Mouse (Mus musculus) retina, adult 2 months (tissue): ENCODE measurements at regions not wholly inside any gene's neighbourhood (a gene's known extent, or its start where the extent isn't known, plus 50 kb on each side); places are given as distances from the start of the nearest gene placed in this dataset.

Experiments used
- DNase-seq: peaks from one replicate; pipeline ENCODE4 v3.0.0-alpha.2; 2012; ENCODE audit warnings: low read depth, low spot score

DNA sequence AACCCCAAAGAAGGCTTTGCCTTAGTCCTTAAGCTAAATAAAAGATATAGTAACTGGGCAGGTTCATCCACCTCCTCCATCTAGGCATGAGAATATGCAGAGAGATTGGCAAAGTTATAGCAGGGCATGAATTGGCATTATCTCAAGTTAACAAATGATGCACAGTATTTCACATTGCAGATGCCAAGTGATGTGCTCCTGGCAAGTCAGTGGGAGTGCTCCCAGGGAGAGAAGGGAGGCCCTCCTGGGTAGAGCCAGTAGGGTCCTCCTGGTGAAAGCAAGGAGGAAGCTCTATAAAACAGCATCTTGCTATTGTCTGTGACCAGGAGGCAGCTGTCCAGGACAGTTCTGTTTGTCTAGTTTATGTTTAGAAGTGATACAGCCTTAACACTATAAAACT, 496.6 kb upstream of the Sox11 start:
- no peak for DNase-seq

DNA sequence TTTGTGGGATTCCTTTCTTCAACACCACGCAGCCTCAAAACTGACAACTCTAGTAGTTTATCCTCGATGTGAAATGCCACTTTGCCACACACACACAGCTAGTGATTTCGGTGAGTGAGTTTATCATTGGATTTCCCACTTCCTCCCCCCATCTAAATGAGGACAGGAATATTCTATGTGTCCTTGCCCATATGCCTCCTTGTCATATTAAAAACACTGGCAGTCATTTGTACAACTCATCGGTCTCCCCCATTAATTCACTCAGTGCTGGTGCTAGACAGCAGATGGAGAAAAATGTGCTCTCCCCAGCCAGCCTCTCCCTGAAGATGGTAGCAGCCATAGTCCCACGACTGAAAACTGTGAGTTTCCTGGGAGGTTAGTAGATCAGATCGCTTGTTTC, 496.0 kb upstream of the Sox11 start:
- no peak for DNase-seq

- DNase-seq = no peak
These were observed 483.8 kb upstream of the Sox11 start for GRCm38 (mm10) chr12:27826208-27826607.

GRCm38 (mm10) chr12:27823392-27823791, 481.0 kb upstream of the Sox11 start:
- no peak for DNase-seq

DNA sequence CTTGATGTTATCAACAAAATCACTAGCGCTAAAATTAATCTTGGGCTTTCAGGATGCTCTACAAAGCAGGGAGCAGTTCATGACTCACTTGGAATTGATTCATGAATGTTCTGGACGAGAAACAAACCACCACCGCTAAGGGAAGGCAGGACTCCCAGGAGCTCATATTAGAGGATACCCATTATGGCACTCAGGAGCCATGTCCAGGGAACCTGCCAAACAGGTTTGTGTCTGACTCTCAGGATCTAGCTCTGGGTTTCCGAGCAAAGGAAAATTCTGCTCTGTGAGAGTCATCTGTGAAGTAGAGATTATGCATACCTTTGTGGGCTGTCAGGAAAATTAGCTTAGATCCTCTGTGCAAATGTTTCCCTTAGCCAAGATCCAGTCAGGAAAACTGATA, 454.3 kb upstream of the Sox11 start:
- DNase-seq = no peak

GRCm38 (mm10) chr12:27786716-27787291, 444.4 kb upstream of the Sox11 start:
- DNase-seq = no peak

DNA sequence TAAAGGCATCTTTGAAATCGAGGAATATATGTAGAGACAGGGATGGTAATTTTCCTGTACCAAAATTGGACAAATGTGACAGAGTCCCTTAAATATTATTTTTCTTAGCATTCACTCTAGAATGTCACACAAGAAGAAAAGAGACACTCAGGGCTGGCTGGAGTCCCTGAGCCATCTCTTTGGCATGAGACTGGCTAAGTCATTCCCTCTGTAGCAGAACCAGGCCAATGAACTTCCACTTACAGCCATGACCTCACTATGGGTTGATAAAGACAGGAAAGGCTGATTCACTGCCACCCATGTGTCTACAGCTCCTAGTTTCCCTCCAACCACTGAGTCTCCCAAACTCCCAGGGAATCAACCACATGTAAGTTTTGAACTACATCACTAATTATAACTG, 438.4 kb upstream of the Sox11 start:
- DNase-seq = no peak

GRCm38 (mm10) chr12:27765948-27766347, 423.6 kb upstream of the Sox11 start:
- DNase-seq = no peak

GRCm38 (mm10) chr12:27759016-27759415, 416.6 kb upstream of the Sox11 start:
- DNase-seq = no peak

GRCm38 (mm10) chr12:27757641-27758040, 415.3 kb upstream of the Sox11 start:
- no peak for DNase-seq

- DNase-seq = no peak
These were observed 382.3 kb upstream of the Sox11 start for GRCm38 (mm10) chr12:27724619-27725200.

DNA sequence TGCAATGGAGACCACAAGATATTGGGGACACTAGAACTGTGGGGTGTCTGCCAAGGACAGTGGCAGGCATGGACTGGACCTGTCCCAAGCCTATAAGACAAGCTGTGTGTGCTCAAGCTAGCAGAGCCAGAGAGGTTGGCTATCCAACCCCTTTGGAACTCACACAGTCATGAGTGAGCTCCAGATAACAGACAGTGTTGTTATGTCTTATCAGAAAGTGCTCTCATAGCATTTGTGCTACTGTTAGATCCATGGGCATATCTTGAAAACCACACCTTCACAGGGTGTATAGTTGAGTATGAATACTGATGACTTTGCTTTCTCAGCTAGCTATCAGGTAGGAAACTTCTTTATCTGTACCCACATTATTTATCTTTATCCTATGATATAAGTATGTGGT, 338.1 kb upstream of the Sox11 start:
- no peak for DNase-seq

DNA sequence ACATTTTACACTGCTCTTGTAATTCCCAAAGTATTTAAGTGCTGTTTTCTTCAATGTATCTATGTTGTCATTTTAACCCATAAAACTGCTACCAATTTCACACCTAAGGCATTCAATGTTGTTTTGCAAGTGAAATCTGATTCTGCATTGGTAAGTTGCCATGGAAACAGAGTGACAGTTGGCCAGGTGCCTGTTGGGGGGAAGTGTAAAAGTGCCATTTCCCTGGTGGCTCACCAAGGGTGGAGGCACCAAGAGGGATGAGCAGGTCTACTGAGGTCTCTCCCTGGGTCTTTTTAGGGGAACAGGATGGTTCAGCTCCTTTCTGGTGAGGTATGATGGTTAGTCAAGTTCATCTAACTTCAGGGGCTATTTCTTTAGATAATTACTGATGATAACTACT, 331.0 kb upstream of the Sox11 start:
- no peak for DNase-seq

DNA sequence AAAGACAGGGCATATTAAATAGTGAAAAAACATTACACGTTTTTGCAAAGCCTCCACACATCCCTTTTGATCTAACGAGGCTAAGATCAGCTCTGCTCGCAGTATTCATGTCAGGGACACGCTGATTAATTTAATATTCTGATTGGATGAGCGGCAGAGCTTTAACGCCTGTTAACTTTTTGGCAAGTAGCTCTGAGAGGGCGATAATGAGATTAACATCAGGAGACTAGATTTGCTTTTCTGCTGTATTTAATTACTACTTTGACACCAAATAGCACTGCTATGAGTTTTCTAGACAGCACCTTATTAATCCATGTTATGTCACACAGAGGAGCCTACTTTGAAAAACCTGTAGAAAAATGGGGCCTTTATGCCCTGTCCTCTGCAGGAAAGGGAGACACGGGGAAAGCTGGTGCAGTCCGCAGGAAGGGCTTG, 328.3 kb upstream of the Sox11 start:
- no peak for DNase-seq

DNA sequence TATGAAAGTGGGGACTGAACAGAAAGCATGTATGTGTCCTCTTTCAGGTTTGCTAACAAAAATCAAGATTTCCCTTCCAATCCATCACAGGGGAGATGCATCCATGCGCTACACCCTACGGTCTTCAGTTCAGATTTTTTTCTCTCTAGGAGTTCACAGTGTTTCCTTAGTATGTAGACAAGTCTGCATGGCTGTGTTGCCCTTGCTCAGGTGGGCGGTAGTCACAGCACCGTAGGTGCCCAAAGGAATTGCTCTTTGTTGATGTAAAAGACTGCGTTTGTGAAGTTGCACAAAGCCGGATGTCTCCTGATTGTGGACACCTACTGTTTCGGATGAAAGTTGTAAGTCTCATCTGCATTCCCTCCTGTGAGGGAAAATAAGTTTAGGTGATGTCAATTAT, 327.8 kb upstream of the Sox11 start:
- DNase-seq = no peak

- no peak for DNase-seq
These were observed 327.2 kb upstream of the Sox11 start for GRCm38 (mm10) chr12:27669542-27669941.

DNA sequence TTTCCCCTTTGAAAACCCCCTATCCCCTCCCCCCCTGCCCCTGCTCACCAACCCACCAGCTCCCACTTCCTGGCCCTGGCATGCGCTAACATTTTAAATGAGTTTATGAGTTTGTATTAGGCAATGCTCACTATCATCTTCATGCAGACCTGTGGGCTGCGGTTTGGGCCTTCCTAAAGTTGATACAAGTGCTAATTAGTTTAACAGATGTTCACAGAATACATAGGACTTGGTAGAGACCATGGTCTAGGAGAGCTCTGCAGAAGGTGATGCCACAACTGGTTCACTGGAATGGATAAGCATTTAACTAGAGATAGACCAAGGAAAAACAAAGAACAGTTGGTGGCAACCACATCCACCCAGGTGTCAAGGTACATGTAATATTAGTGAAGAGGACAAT, 324.1 kb upstream of the Sox11 start:
- DNase-seq = no peak

GRCm38 (mm10) chr12:27663126-27663525, 320.8 kb upstream of the Sox11 start:
- DNase-seq = no peak

DNA sequence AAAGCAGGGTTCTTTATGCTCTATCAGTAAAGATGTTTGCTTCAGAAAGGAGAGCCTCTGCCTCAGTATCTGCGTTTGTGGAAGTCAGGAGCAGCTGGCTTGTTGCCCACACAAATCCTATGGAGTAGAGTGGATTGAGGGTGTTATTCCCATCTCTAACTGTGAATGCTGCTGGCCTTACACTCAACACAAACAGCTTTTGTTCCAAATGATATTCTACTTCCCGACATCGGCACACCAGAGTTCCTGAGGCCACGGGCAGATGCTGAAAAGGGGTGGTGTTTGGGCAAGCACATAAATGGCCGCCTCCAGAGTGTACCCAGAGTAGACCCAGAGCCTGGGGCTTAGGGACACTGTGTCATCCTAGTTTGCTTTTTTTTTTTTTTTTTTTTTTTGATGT, 320.3 kb upstream of the Sox11 start:
- no peak for DNase-seq

DNA sequence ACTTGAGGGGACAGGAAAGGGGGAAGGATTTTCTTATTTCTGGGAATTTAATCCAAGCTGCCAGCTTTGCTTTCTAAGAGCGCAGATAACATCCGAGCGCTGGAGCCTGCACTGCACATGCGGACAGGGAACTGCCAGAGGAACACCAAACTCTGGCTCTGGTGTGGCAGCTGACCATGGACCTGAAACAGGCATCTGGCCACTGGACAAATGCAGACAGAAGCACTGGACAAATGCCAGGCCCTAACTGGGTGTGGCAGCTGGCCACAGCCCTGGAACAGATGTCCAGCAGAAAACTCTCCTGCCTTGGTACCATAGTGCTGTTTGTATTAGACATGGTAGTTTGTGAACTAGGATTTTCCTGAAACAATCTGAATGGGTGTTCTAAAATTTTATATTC, 315.2 kb upstream of the Sox11 start:
- no peak for DNase-seq

DNA sequence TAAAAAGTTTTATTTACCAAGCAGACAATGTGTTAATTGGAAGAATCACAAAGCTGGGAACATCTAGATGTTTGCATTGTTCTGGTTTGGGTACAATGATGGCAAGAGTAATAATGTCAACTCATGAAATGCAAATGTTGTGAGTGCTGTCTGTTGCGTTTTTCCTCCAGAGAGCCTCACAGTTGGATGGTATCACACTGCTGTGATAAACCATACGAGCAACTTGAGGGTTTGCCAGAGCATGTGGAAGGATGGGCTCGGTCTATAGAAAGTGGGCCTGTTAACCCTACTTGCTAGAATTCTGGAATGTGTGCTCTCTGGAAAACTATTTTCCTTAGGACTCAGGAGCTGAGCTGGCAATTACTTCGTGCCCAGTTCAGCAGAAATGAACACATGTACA, 311.2 kb upstream of the Sox11 start:
- DNase-seq = no peak

GRCm38 (mm10) chr12:27648602-27649001, 306.2 kb upstream of the Sox11 start:
- no peak for DNase-seq

DNA sequence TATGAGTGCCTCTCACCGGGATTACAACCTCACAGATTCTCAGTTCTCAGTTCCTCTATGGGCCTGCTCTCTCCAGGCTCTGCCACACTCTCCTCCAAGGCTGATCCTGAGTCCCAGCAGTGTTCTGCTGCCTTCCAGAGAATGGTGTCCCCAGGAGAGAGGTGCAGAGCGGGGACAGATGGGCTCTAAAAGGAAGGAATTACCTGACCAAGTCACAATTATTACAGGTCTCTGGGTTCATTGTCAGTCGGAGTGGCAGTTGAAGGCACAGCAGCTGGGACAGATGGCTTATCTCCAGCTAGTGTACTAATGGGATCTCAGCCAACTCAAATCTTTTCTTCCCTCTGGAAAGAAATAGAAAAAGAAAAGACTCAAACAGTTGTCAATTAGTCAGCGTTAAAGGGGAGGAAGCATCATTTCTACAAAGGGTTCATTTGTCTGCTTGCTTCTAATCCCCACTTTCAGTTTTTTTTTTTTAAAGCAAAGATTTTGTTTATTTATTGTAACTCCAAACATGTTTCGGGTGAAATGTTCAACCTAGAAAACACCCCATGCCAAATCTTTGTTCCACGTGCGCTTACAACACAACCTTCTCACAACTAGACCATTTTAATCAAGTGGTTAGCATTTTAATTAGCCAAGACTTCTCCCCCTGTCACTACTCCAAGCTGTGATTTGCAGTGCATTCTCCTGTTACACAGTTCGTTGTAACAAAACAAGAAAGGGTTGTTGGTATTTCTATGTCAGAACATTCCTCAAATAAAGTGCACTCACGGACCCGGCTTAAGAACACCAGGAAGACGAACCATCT, 304.3 kb upstream of the Sox11 start:
- no peak for DNase-seq
